Mouse (Mus musculus) stomach, embryonic 16.5 days (tissue): ENCODE results near the gene Cdc42ep3. TPM values are rescaled to one million over a fixed set of nuclear protein-coding genes. Genes with fewer than 3 reads are reported as not detected.

Experiments
- ATAC-seq: fragments of 200-750 bp; cut with Nextera tagmentation; 2 replicates; pipeline ENCODE4 v1.8.0; 2017; ENCODE audit warnings: moderate number of reproducible peaks, moderate TSS enrichment; ENCODE audit not compliant: insufficient read depth, low FRiP score
- H3K27ac ChIP-seq: fragments of 300-500 bp; sonication (generic); 2 replicates; pipeline ENCODE4 v1.5.1; 2014; ENCODE audit warnings: low read length
- H3K27me3 ChIP-seq: fragments of 300-500 bp; sonication (generic); 2 replicates; pipeline ENCODE4 v1.6.1; 2014; ENCODE audit warnings: low read length, control low read depth, mixed read lengths; ENCODE audit not compliant: control insufficient read depth, insufficient read depth
- H3K36me3 ChIP-seq: fragments of 300-500 bp; sonication (generic); 2 replicates; pipeline ENCODE4 v1.6.1; 2014; ENCODE audit warnings: low read length; ENCODE audit not compliant: control insufficient read depth, insufficient read depth
- H3K4me1 ChIP-seq: fragments of 300-500 bp; sonication (generic); 2 replicates; pipeline ENCODE4 v1.6.1; 2014; ENCODE audit warnings: low read length, control low read depth, mixed read lengths; ENCODE audit not compliant: control insufficient read depth, insufficient read depth
- H3K4me2 ChIP-seq: fragments of 300-500 bp; sonication (generic); 2 replicates; pipeline ENCODE4 v1.6.1; 2014; ENCODE audit warnings: low read depth, low read length, mixed read lengths
- H3K4me3 ChIP-seq: fragments of 300-500 bp; sonication (generic); replicated peaks from 2 replicates; pipeline ENCODE4 v1.5.1; 2014; ENCODE audit warnings: mild to moderate bottlenecking, low read length
- H3K9ac ChIP-seq: fragments of 300-500 bp; sonication (generic); 2 replicates; pipeline ENCODE4 v1.6.1; 2014; ENCODE audit warnings: low read length
- H3K9me3 ChIP-seq: fragments of 300-500 bp; sonication (generic); replicated peaks from 2 replicates; pipeline ENCODE4 v1.6.1; 2016; ENCODE audit warnings: low read length, control low read depth; ENCODE audit not compliant: control insufficient read depth
- WGBS: fragments of 180-500 bp; shearing (Covaris S2); extraction: QIAGEN DNeasy Blood & Tissue Kit; methylation state at CpG from one replicate; pipeline ENCODE4 v1.1.7; 2014; 5-methylcytosine and 5-hydroxymethylcytosine counted together
- polyA plus RNA-seq: library from polyadenylated mRNA; unstranded; fragments of >200 nt; fragmentation: Nextera tagmentation; extraction: Ambion mirVana; gene quantifications from 2 replicates; pipeline ENCODE4 v1.2.1, GENCODE M21; 2015

Cdc42ep3 gene
- polyA plus RNA-seq, 1 experiment from 2014 or later = 71.4 TPM

GRCm38 (mm10) chr17:79376434-79377210, 21.7 kb upstream of the Cdc42ep3 start:
- WGBS = 75% methylated on average over 6 of the region's 6 CpGs
- no peak for ATAC-seq

DNA sequence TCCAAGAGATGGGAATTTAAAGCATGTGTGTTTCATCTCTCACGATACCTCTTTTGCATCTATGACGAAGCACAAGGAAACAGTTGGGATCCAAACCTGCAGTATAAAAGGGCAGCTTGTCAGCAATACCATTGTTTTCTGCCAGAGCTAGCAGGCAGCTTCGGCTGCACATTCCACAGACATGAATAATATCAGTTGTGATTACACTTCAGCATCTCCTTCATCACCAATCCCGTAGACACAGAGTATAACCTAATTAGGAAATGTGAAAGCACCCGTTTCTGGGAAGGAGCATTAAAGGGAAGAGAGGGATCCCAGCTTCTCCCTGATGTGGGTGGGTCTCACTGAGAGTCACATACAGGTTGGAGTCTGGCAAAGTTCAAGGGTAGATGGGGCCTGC, 18.1 kb upstream of the Cdc42ep3 start:
- no peak overlapping the region for H3K4me2 ChIP-seq
- no peak overlapping the region for H3K9ac ChIP-seq
- WGBS = 38% methylated on average over 5 of the region's 5 CpGs
- no peaks in the 10 kb centered on the region for H3K36me3 ChIP-seq
- H3K27me3 ChIP-seq = no peaks in the 10 kb centered on the region
- ATAC-seq = no peak; the same call in 1 of the 2 replicates
- H3K9me3 ChIP-seq = no peaks in the 10 kb centered on the region
- H3K4me1 ChIP-seq = no peaks in the 10 kb centered on the region
- no peak overlapping the region for H3K4me3 ChIP-seq
- H3K27ac ChIP-seq = no peak overlapping the region

More at GRCm38 (mm10) chr17:79376434-79377210, 21.7 kb upstream of the Cdc42ep3 start:
- Histone ChIP-seq H3K4me2 (no peak overlapping the region), H3K9me3 (no peaks in the 10 kb centered on the region), H3K9ac (no peak overlapping the region), H3K4me3 (no peak overlapping the region), H3K36me3 (no peaks in the 10 kb centered on the region), H3K4me1 (no peaks in the 10 kb centered on the region), H3K27ac (no peak overlapping the region), H3K27me3 (no peaks in the 10 kb centered on the region)

GRCm38 (mm10) chr17:79364749-79365450, 10.0 kb upstream of the Cdc42ep3 start:
- Histone ChIP-seq H3K27ac (no peak overlapping the region), H3K36me3 (no peaks in the 10 kb centered on the region), H3K4me1 (no peaks in the 10 kb centered on the region), H3K27me3 (no peaks in the 10 kb centered on the region), H3K9ac (no peak overlapping the region), H3K4me3 (no peak overlapping the region), H3K4me2 (no peak overlapping the region), H3K9me3 (no peaks in the 10 kb centered on the region)
- no peak for ATAC-seq
- WGBS = 49% methylated on average over 5 of the region's 5 CpGs

DNA sequence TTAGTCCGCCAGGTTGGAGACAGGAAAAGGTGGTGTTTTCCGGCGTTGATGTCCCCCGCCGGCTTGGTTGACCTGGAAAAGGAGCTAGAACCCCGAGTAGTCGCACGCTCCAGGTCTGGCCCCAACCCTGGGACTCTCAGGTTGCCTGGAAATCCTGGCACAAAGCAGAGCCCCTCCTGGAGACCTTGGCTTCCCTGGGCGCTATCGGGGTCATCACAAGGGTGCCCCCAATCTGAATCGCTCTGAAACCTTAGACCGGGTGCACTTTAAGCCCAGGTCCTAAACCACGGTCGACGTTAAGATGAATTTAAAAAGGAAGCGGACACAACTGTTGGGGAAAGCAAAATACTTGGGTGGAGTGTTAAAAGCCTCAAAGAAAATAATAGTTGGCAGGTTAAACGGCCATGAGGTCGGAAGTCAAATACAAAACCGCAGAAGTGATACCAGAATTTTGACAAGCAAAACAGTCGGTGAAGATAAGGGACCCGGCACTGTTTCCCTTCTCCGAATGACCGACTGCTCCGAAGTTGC, 1.2 kb upstream of the Cdc42ep3 start:
- WGBS = 11% methylated on average over 24 of the region's 24 CpGs

GRCm38 (mm10) chr17:79355271-79355991, 540 bp upstream of the Cdc42ep3 start:
- Histone ChIP-seq H3K4me1 (peaks cover 18% of the 10 kb centered on the region), H3K9me3 (no peaks in the 10 kb centered on the region), H3K9ac (peak overlapping the region; percentile 84), H3K36me3 (no peaks in the 10 kb centered on the region), H3K27ac (peak overlapping the region; percentile 90), H3K4me3 (peak overlapping the region; percentile 84), H3K4me2 (peak overlapping the region; percentile 99), H3K27me3 (no peaks in the 10 kb centered on the region)
- 1% methylated on average over 59 of the region's 59 CpGs for WGBS
- peak; percentile 60 for ATAC-seq

More for the DNA sequence above, 1.2 kb upstream of the Cdc42ep3 start:
- no peaks in the 10 kb centered on the region for H3K36me3 ChIP-seq
- peak overlapping the region; percentile 84 for H3K9ac ChIP-seq
- ATAC-seq = peak; percentile 12; the same call in 1 of the 2 replicates
- H3K4me3 ChIP-seq = peak overlapping the region; percentile 84
- peaks cover 15% of the 10 kb centered on the region for H3K4me1 ChIP-seq
- no peaks in the 10 kb centered on the region for H3K27me3 ChIP-seq
- peak overlapping the region; percentile 99 for H3K4me2 ChIP-seq
- H3K9me3 ChIP-seq = no peaks in the 10 kb centered on the region
- H3K27ac ChIP-seq = peak overlapping the region; percentile 90; the same call in 1 of the 2 replicates

DNA sequence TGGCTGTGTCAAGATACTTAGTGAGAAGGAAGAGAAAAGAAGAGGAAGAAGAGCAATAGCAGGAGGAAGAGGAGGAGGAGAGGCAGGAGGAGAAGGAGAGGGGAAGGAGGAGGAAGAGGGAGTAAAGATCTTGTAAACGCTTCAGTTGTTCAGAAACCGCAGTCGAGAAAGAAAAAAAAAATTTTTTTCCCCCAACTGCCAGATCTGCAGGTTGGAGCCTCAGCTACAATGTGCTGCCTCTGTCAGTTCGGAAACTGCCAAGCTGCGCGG, 782 bp downstream of the Cdc42ep3 start:
- no peaks in the 10 kb centered on the region for H3K36me3 ChIP-seq
- no peaks in the 10 kb centered on the region for H3K9me3 ChIP-seq
- peak overlapping the region; percentile 99 for H3K4me2 ChIP-seq
- WGBS = 0% methylated on average over 6 of the region's 6 CpGs
- H3K9ac ChIP-seq = peak overlapping the region; percentile 84
- no peak for ATAC-seq
- peak overlapping the region; percentile 84 for H3K4me3 ChIP-seq
- peak overlapping the region; percentile 90 for H3K27ac ChIP-seq
- no peaks in the 10 kb centered on the region for H3K27me3 ChIP-seq
- peaks cover 18% of the 10 kb centered on the region for H3K4me1 ChIP-seq

- Histone ChIP-seq H3K27ac (peak overlapping the region; percentile 90), H3K4me2 (peak overlapping the region; percentile 99), H3K4me3 (peak overlapping the region; percentile 84), H3K36me3 (no peaks in the 10 kb centered on the region), H3K9ac (peak overlapping the region; percentile 84), H3K9me3 (no peaks in the 10 kb centered on the region), H3K27me3 (no peaks in the 10 kb centered on the region), H3K4me1 (peaks cover 18% of the 10 kb centered on the region)
- 5% methylated on average over 16 of the region's 16 CpGs for WGBS
- 0 out of 2 replicates have a peak, but pooled peaks have one; percentile 31 for ATAC-seq
Observed at GRCm38 (mm10) chr17:79353446-79354173, 1.3 kb downstream of the Cdc42ep3 start.

DNA sequence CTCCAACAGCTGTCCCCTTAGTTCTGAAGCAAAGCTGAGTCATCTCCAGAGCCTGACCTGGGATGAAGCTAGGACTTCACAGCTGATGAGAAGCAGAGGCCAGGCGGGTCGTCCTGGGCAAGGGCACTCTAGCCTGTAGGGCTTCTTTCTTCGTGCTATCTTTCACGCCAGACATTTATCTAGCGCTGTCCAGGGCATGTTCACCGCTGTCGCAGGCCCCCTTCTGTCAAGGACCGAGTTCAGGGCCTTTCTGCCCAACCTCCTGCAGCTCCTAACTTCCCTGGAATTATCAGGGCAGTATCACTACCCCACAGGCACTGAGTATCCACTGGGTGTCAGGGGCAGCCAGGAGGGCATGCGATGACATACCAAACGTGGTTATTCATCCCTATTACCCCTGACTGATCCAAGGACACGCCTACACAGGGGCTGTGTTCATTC, 4.1 kb downstream of the Cdc42ep3 start:
- Histone ChIP-seq H3K36me3 (no peaks in the 10 kb centered on the region), H3K9me3 (no peaks in the 10 kb centered on the region), H3K27ac (no peak overlapping the region; the same call in 1 of the 2 replicates), H3K27me3 (no peaks in the 10 kb centered on the region), H3K4me2 (no peak overlapping the region), H3K4me3 (no peak overlapping the region), H3K9ac (no peak overlapping the region), H3K4me1 (peaks cover 35% of the 10 kb centered on the region)
- ATAC-seq = no peak
- 74% methylated on average over 11 of the region's 11 CpGs for WGBS
